Mouse (Mus musculus) left cerebral cortex, postnatal 25 days (tissue): Measurements from ENCODE around the gene Art2b. TPM values are rescaled to one million over a fixed set of nuclear protein-coding genes. Genes with fewer than 3 reads are reported as not detected.
"Not testable (repeated sequence)": the region's sequence is repeated elsewhere in the genome, so short reads cannot be mapped to it uniquely, and the experiment has no call there.

Experiments
- DNase-seq, 2 experiments: peaks; one replicate each; pipeline ENCODE4 v3.0.0; 2022; ENCODE audit warnings: low spot score in 2 of 2, mixed read lengths in 1 of 2
- intact Hi-C: fragments of 180-260 bp; cut with DNase I; formaldehyde crosslinking; loops from one replicate; pipeline ENCODE4 v1.15.1; 2025
- total RNA-seq, 2 experiments: library from RNA; stranded (reverse); gene quantifications; 2 replicates each; pipeline ENCODE4 v1.2.3; 2021

Gene Art2b
- total RNA-seq, 2 experiments from 2014 or later, result not detected

- no peak for DNase-seq
- intact Hi-C loops, result no loop called here
These were observed 11.0 kb downstream of the Art2b start for GRCm38 (mm10) chr7:101574413-101574812.

GRCm38 (mm10) chr7:101573636-101574035 lies 11.8 kb downstream of the Art2b start:
- DNase-seq, intact Hi-C loops: not testable (repeated sequence)

- no peak for DNase-seq
- intact Hi-C loops, result no loop called here
These were observed 21.3 kb downstream of the Art2b start for GRCm38 (mm10) chr7:101564086-101564485.

- intact Hi-C loops, DNase-seq: not testable (repeated sequence)
These were observed 26.0 kb downstream of the Art2b start for GRCm38 (mm10) chr7:101559393-101559792.

DNA sequence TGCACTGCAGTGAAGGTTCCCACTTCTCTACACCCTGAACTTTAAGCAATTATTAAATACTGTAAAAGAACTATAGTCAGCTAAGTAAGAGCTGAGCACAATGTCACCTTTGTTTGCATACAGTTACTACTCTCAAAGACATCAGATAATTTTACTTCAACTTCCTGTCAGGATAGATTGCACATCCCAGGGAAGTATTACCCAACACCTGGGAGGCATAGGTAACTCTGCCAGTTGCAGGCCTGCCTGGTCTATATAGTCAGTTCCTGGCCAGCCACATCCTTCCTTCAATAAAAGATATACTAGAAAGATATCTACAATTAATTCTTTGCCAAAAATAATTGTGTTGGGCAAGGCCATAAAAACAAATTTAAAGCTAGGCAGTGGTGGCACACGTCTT lies 28.0 kb downstream of the Art2b start:
- intact Hi-C loops, result no loop called here
- DNase-seq, result no peak

DNA sequence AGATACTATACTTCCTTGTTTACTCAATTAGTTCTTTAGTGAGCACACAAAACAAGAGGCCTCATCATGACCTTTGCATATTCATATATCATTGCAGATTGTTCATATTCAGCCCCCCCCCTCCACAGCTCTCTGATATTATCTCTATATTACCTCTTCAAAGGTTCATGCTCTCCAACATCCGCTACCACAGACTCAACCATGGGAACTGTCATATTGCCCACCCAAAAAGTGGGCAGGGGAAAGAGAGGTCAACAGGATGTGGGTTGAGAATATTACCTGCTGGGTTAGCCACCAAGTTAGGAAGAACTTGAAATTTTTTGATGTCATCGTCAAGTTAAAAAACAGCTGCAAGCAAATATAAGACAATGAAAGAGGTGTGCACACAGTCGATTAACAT lies 29.9 kb downstream of the Art2b start:
- DNase-seq, intact Hi-C loops: not testable (repeated sequence)

DNA sequence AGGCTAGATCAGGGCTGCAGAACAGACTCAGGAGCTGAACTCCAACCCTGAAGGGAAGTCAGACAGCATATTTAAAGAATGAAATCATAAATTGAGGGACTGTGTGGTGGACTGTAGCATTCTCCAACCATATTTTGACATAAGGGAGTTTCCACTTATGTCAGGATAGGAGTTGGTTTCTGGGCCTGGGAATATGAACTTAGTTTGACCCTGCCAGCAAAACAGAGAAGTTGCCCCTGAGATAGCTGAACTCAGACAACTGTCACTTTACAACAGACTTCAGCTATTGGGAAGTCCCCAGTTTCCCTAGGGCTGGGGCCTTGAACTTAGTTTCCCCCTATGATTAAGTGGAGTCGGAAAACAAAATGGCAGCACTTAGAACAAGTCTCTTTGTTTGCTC lies 33.9 kb downstream of the Art2b start:
- intact Hi-C loops, result no loop called here
- no peak for DNase-seq

DNA sequence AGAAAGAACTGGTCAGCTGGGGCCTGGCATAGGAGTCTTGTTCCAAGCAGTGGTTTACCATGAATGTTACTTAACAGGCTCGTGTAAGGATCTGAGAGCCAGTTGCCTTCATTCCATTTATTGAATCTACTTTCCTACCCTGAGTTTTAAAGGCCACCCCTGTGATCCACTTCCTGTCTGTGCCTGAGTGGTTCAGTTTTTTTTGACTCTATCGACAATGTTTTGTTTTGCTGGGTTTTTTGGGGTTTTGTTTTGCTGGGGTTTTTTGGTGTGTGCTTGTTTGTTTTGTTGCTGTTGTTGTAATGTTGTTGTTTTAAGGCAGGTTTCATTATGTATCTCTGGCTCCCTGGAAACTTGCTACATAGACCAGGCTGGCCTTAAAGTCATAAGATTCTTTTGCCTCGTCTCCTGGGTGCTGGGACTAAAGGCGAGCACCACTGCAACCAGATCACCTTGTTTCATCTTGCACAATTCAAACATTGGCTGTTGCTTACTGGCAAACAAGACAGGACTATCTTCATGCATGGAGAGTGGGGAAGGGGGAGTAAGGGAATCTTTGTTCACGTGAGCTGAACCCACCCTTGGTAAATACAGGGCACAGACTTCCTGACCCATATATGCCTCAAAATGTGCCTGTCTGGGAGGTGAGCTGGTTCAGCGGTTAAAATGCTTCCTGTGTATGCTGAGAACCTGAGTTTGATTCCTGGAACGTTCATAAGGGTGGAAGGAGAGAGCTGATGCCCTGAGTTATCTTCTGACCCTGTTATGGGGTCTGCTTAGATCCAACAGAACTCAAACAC lies 34.5 kb downstream of the Art2b start:
- intact Hi-C loops, result no loop called here
- DNase-seq, result no peak

DNA sequence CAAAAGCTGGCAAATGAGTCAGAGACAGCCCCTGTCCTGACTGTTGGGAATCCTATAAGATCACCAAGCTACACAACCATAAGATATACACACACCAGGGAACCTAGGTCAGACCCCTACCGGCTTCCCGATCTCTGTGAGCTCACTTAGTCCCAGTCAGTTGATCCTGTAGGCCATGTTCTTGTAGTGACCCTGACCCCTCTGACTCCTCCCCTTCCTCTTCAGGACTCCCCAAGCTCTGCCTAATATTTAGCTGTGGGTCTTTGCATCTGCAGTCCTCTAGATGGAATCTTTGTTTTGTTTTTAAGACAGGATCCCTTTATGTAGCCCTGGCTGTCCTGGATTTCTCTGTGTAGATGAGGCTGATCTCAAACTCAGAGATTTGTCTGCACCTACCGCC lies 36.1 kb downstream of the Art2b start:
- intact Hi-C loops, result no loop called here
- no peak for DNase-seq

DNA sequence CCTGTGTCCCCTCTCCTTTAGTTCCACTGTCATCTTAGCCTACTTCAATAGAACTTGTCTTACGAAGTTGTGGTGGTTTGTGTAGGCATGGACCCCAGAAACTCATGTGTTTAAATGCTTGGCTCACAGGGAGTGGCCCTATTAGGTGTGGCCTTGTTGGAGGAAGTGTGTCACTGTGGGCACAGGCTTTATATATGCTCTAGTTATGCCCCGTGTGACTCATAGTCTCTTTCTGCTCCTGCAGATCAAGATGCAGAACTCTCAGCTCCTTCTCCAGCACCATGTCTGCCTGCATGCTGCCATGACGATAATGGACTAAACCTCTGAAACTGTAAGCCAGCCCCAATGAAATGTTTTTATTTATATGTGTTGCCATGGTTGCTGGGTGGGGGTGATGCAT lies 37.7 kb downstream of the Art2b start:
- DNase-seq, result no peak
- intact Hi-C loops, result no loop called here

GRCm38 (mm10) chr7:101541734-101542133 lies 43.7 kb downstream of the Art2b start:
- intact Hi-C loops, result loop anchor here (1.0 to 2.0 kb wide), 3 partner anchors 77 to 127 kb away; no protein-coding TSS in a partner anchor

GRCm38 (mm10) chr7:101541132-101541531 lies 44.3 kb downstream of the Art2b start:
- intact Hi-C loops, result loop anchor here (1.0 to 2.0 kb wide), 3 partner anchors 77 to 126 kb away; no protein-coding TSS in a partner anchor
- peak; percentile 85 to 96 for DNase-seq

More at GRCm38 (mm10) chr7:101541734-101542133, 43.7 kb downstream of the Art2b start:
- DNase-seq, result peak; percentile 61 to 92

- intact Hi-C loops, result loop anchor here (1.0 to 2.0 kb wide), 3 partner anchors 78 to 126 kb away; no protein-coding TSS in a partner anchor
- no peak for DNase-seq
These were observed 44.7 kb downstream of the Art2b start for GRCm38 (mm10) chr7:101540684-101541083.

DNA sequence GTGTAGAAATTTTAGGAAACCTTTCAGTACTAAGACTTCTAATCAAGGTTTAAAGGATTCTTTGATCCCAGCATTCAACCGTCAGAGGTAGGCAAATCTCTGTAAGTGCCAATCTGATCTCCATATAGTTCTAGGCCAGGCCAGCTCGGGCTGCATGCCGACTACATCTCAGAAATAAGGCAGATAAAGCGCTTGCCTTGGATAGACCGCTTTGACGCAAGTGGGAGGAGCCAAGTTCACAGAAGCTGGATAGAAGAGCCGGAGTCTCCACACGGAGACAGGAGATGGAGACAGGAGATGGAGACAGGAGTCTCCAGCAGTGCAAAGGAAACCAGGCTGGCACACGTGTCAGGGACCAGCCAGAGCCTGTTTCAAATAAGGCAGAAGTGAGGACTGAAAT lies 45.6 kb downstream of the Art2b start:
- intact Hi-C loops, result loop anchor here (2.0 kb wide), 2 partner anchors 113 to 125 kb away; no protein-coding TSS in a partner anchor
- peak in 1 of 2 experiments; percentile 56 for DNase-seq

DNA sequence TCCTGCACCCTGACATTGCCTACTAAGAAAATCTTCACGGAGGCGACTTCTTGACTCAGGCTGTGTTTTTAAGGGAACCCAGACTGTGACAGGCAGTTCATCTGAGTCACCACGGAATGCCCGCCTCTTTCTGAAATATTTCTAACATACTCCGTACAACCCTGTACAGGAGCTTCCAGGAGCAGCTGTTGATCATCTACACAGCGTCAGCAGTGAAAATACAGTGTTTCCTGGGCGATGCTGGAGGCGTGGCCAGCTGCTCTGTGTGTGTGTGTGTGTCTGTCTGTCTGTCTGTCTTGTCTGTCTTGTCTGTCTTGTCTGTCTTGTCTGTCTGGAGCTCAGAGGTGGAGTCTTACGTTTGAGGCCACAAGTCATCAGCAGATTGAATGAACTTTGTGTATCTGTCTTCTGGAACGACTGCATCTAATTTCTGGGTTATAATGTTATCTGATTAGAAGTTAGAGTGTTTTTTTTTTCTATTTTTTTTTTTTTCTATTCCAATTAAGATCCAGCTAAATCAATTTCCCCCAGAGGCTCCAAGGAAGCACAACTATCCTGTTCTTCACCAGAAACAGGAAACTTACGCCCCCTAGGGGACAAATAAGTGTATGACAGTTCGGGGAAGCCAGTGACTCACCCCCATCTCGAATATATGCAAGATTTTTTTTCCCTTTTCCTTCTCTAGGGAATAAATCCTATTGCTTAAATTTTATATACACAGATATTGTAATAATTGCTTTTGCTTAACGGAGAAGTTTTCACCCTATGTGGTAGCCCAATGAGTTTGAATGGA lies 47.1 kb downstream of the Art2b start:
- intact Hi-C loops, result loop anchor here (2.0 kb wide), 1 partner anchor 112 kb away; no protein-coding TSS in a partner anchor
- DNase-seq, result peak; percentile 64 to 89

- intact Hi-C loops, result no loop called here
- peak in 1 of 2 experiments; percentile 77 for DNase-seq
These were observed 47.9 kb downstream of the Art2b start for GRCm38 (mm10) chr7:101537541-101537940.

- no peak for DNase-seq
- intact Hi-C loops, result no loop called here
These were observed 49.9 kb downstream of the Art2b start for GRCm38 (mm10) chr7:101535517-101535916.

- intact Hi-C loops, result no loop called here
These were observed 50.3 kb downstream of the Art2b start for GRCm38 (mm10) chr7:101535102-101535501.

GRCm38 (mm10) chr7:101534428-101534827 lies 51.0 kb downstream of the Art2b start:
- intact Hi-C loops, result no loop called here
- no peak for DNase-seq

More at GRCm38 (mm10) chr7:101535102-101535501, 50.3 kb downstream of the Art2b start:
- no peak for DNase-seq
